Mouse (Mus musculus) liver, embryonic 11.5 days (tissue): ENCODE data around the gene Syde2. TPM values are rescaled to one million over a fixed set of nuclear protein-coding genes. Genes with fewer than 3 reads are reported as not detected.
A peak's percentile ranks its signal among the peaks of the same experiment; 100 is the strongest.

Source experiments
- ATAC-seq: fragments of 200-750 bp; cut with Nextera tagmentation; replicated peaks from 2 replicates; pipeline ENCODE4 v1.8.0; 2017; ENCODE audit warnings: moderate number of reproducible peaks, mild to moderate bottlenecking, moderate TSS enrichment, moderate library complexity; ENCODE audit not compliant: low FRiP score
- DNase-seq: peaks from one replicate; pipeline ENCODE4 v3.0.0-alpha.2; 2017; ENCODE audit warnings: low spot score
- H3K27ac ChIP-seq: fragments of 300-500 bp; sonication (generic); 2 replicates; pipeline ENCODE4 v1.5.1; 2014; ENCODE audit warnings: mild to moderate bottlenecking, low read depth, low read length, control low read depth
- H3K27me3 ChIP-seq: fragments of 300-500 bp; sonication (generic); replicated peaks from 2 replicates; pipeline ENCODE4 v1.6.1; 2014; ENCODE audit warnings: low read length, mixed read lengths; ENCODE audit not compliant: control insufficient read depth, insufficient read depth
- H3K36me3 ChIP-seq: fragments of 300-500 bp; sonication (generic); 2 replicates; pipeline ENCODE4 v1.6.1; 2014; ENCODE audit warnings: mild to moderate bottlenecking, low read length, moderate library complexity, mixed read lengths; ENCODE audit not compliant: control insufficient read depth, insufficient read depth
- H3K4me1 ChIP-seq: fragments of 300-500 bp; sonication (generic); replicated peaks from 2 replicates; pipeline ENCODE4 v1.6.1; 2014; ENCODE audit warnings: low read length, mixed read lengths; ENCODE audit not compliant: control insufficient read depth, insufficient read depth
- H3K4me2 ChIP-seq: fragments of 300-500 bp; sonication (generic); 2 replicates; pipeline ENCODE4 v1.6.1; 2014; ENCODE audit warnings: mild to moderate bottlenecking, control low read depth, moderate library complexity
- H3K4me3 ChIP-seq: fragments of 300-500 bp; sonication (generic); 2 replicates; pipeline ENCODE4 v1.5.1; 2014; ENCODE audit warnings: low read depth, low read length, control low read depth
- H3K9ac ChIP-seq: fragments of 300-500 bp; sonication (generic); 2 replicates; pipeline ENCODE4 v1.6.1; 2014; ENCODE audit warnings: low read depth, low read length, control low read depth
- H3K9me3 ChIP-seq: fragments of 300-500 bp; sonication (generic); 2 replicates; pipeline ENCODE4 v1.6.1; 2016; ENCODE audit warnings: low read length, inconsistent platforms, mixed read lengths; ENCODE audit not compliant: control insufficient read depth
- WGBS: fragments of 180-500 bp; shearing (Covaris S2); extraction: QIAGEN DNeasy Blood & Tissue Kit; methylation state at CpG from one replicate; pipeline ENCODE4 v1.1.7; 2014; 5-methylcytosine and 5-hydroxymethylcytosine counted together
- polyA plus RNA-seq: library from polyadenylated mRNA; unstranded; fragments of >200 nt; fragmentation: Nextera tagmentation; extraction: Ambion mirVana; gene quantifications from 2 replicates; pipeline ENCODE4 v1.2.1, GENCODE M21; 2014

The Syde2 gene
- 1.7 and 2.1 TPM in 2 replicates for polyA plus RNA-seq

DNA sequence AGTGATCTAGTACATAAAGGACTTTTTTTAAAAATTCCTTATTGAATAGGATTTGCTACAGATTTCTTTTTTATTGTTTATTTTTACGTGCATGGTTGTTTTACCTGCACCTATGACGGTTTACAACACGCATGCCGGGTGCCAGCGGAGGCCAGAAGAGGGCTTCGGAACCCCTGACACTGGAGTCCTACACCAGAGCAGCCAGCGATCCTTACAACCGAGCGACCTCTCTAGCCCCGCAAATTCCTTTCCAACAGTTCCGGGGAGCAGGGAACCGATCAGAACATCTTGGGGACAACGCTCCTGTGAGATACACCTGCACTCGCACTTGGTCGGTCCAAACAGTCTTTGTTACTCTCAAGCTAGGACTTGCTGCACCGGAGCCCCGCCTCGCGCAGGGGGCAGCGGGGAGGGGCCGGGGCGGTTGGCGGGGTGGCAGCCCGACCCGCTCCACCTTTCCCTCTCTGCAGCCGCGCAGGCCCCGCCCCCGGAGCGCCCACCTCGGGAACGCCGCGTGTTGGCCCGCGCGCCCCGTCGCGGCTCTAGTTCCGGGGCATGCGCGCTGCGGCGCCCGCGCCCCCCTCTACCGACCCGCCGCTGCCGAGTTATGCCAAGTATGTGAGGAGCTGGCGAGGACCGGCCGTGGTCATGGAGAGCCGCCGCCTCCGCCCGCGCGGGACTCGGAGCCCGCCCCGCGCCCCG is at the start of gene Syde2:
Gene Syde2 (plus strand): TSS at position 603 of the 702 bp plus-strand sequence.
- no peaks in the 10 kb centered on the region; the same call in 1 of the 2 replicates for H3K36me3 ChIP-seq
- no peaks in the 10 kb centered on the region for H3K9me3 ChIP-seq
- H3K27me3 ChIP-seq, result peaks cover 20% of the 10 kb centered on the region

GRCm38 (mm10) chr3:145938405-145939349 is 49.0 kb upstream of the Syde2 start:
- H3K4me3 ChIP-seq, result peak overlapping the region; percentile 87
- no peaks in the 10 kb centered on the region for H3K27me3 ChIP-seq
- peak overlapping the region; percentile 75 for H3K9ac ChIP-seq
- DNase-seq, result no peak
- H3K4me2 ChIP-seq, result peak overlapping the region; percentile 86
- H3K36me3 ChIP-seq, result peaks cover 6% of the 10 kb centered on the region; the same call in 1 of the 2 replicates
- WGBS, result 17% methylated on average over 48 of the region's 50 CpGs
- H3K9me3 ChIP-seq, result no peaks in the 10 kb centered on the region
- ATAC-seq, result no peak
- peaks cover 18% of the 10 kb centered on the region for H3K4me1 ChIP-seq
- H3K27ac ChIP-seq, result no peak overlapping the region

More for the DNA sequence above, at the start of gene Syde2:
- DNase-seq, result peak; percentile 85
- H3K4me1 ChIP-seq, result peaks cover 3% of the 10 kb centered on the region; the same call in 1 of the 2 replicates
- peak within 1 kb of the TSS; percentile 80 for H3K9ac ChIP-seq
- WGBS, result 2% methylated on average over 65 of the region's 65 CpGs
- peak within 1 kb of the TSS; percentile 74 for H3K4me3 ChIP-seq
- ATAC-seq, result peak; percentile 73
- H3K4me2 ChIP-seq, result peak within 1 kb of the TSS; percentile 93
- H3K27ac ChIP-seq, result peak within 1 kb of the TSS; percentile 91

DNA sequence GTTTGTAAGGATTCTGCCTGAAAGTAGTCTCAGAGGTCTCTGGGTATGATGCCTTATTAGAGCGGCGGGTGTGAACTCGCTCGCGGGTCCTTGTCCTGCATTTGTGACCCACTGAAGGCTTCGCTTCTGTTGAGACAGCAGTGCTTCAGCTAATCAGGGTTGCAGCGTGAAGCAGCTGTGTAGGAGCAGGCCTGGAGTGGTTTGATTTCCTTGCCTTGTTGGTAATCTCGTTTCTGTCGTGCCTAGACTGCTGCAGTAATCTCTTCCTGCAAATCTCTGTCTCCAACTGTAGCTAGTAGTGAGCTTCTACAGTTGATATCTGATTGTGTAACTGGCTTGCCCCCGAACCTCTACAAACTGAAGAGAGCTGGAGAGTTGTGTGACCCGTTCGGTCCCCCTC is 48.3 kb upstream of the Syde2 start:
- peaks cover 20% of the 10 kb centered on the region for H3K4me1 ChIP-seq
- ATAC-seq (peak; percentile 72), DNase-seq (no peak)
- peaks cover 11% of the 10 kb centered on the region; the same call in 1 of the 2 replicates for H3K36me3 ChIP-seq
- no peaks in the 10 kb centered on the region for H3K9me3 ChIP-seq
- H3K27ac ChIP-seq, result no peak overlapping the region
- 53% methylated on average over 12 of the region's 12 CpGs for WGBS
- H3K4me2 ChIP-seq, result peak overlapping the region; percentile 86
- peak overlapping the region; percentile 87 for H3K4me3 ChIP-seq
- H3K27me3 ChIP-seq, result no peaks in the 10 kb centered on the region
- H3K9ac ChIP-seq, result no peak overlapping the region

GRCm38 (mm10) chr3:145939971-145940370 is 47.7 kb upstream of the Syde2 start:
- no peak for DNase-seq
- no peak for ATAC-seq
- Histone ChIP-seq H3K36me3 (peaks cover 12% of the 10 kb centered on the region; the same call in 1 of the 2 replicates), H3K4me1 (peaks cover 21% of the 10 kb centered on the region), H3K4me3 (no peak overlapping the region), H3K4me2 (peak overlapping the region; percentile 86), H3K27ac (no peak overlapping the region), H3K9me3 (no peaks in the 10 kb centered on the region), H3K27me3 (no peaks in the 10 kb centered on the region), H3K9ac (no peak overlapping the region)
- 87% methylated on average over 4 of the region's 4 CpGs for WGBS

DNA sequence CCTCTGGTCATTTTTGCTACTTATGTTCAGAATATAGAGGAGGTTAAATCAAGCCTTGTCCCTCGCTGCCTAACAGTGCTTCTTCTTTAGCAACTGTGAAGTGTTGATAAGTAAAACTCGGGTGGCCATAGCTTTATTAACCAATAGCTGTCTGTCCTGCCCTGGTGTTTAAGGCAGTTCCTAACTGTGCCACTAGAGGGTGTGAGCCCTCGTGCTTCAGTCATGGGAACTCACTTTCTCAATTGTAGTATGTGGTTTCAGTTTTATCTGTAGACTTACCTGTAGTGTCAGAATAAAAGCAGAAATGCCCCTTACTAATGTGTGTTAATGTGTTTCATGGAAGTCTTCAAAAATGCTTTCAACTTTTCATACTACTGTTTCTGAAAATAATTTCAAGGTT is 45.7 kb upstream of the Syde2 start:
- Histone ChIP-seq H3K9ac (no peak overlapping the region), H3K4me3 (no peak overlapping the region), H3K9me3 (no peaks in the 10 kb centered on the region), H3K27ac (no peak overlapping the region), H3K4me2 (no peak overlapping the region), H3K36me3 (peaks cover 12% of the 10 kb centered on the region; the same call in 1 of the 2 replicates), H3K27me3 (no peaks in the 10 kb centered on the region), H3K4me1 (peaks cover 21% of the 10 kb centered on the region)
- 4% methylated on average over 3 of the region's 3 CpGs for WGBS
- DNase-seq (no peak), ATAC-seq (0 out of 2 replicates have a peak, but pooled peaks have one; percentile 9)

DNA sequence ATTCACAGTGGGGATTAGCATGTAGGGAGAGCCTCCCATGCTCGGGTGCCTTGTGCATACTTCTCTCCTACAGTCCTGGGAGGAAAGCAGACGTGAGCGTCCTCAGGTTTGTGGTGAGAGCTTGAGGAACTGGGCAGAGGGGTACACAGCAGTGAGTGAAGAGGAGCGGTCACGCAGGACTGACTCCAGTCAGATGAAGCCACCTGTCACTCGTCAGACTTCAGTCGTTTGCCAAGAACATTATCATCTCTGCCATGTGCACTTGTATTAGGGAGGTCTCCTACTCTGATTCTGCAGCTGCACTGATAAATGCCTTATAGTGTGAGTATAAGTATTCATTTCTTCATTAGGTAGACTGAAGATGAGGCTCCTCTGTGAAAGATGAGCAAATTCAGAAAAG is 43.3 kb upstream of the Syde2 start:
- H3K4me2 ChIP-seq, result no peak overlapping the region
- H3K27me3 ChIP-seq, result no peaks in the 10 kb centered on the region
- no peak overlapping the region for H3K27ac ChIP-seq
- H3K9me3 ChIP-seq, result no peaks in the 10 kb centered on the region
- H3K9ac ChIP-seq, result no peak overlapping the region
- WGBS, result 61% methylated on average over 7 of the region's 7 CpGs
- peaks cover 12% of the 10 kb centered on the region; the same call in 1 of the 2 replicates for H3K36me3 ChIP-seq
- H3K4me1 ChIP-seq, result peaks cover 13% of the 10 kb centered on the region
- ATAC-seq, result 0 out of 2 replicates have a peak, but pooled peaks have one; percentile 27
- H3K4me3 ChIP-seq, result no peak overlapping the region
- no peak for DNase-seq

DNA sequence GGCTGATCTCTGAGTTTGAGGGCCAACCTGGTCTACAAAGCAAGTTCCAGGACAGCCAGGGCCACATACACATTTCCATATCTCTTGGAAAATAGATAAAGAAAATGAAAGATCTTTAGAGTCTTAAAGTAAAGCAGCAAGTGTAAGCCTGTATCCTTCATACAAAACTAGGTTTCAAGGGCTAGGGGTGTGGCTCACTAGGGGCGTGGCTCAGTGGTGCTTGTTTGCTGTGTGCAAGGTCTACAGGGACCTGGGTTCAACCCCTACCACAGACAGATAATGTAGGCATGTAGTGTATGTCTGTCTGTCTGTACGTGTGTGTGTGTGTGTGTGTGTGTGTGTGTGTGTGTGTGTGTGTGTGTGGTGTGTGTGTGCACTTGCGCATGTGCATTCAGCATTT is 41.8 kb upstream of the Syde2 start:
- Histone ChIP-seq H3K9ac (no peak overlapping the region), H3K4me2 (no peak overlapping the region), H3K27ac (no peak overlapping the region), H3K27me3 (no peaks in the 10 kb centered on the region), H3K4me1 (peaks cover 10% of the 10 kb centered on the region; the same call in 1 of the 2 replicates), H3K4me3 (no peak overlapping the region), H3K9me3 (no peaks in the 10 kb centered on the region), H3K36me3 (peaks cover 11% of the 10 kb centered on the region; the same call in 1 of the 2 replicates)
- WGBS, result 71% methylated on average over 3 of the region's 3 CpGs
- no peak for DNase-seq
- ATAC-seq, result no peak

DNA sequence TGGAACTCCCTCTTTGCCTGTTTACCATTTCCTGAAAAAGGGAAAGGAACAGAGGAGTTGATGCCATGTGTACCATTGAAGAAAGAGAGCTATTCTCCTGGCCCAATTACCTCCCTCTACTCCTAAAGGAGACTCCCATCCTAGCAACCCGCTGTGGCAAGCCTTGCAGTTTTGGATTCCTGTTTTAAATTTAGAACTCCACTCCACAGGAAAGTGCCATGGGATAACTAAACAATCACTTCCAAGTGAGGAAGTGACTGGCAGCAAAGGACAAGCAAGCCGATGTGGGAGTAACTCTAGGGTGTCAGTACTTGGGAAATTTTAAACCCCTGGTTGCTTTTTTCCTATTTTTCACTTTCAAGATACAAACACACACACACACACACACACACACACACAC is 41.0 kb upstream of the Syde2 start:
- no peak overlapping the region for H3K9ac ChIP-seq
- DNase-seq (no peak), ATAC-seq (no peak)
- WGBS, result 63% methylated on average over 2 of the region's 2 CpGs
- no peak overlapping the region for H3K4me2 ChIP-seq
- H3K36me3 ChIP-seq, result peaks cover 6% of the 10 kb centered on the region; the same call in 1 of the 2 replicates
- H3K4me1 ChIP-seq, result peaks cover 14% of the 10 kb centered on the region
- no peaks in the 10 kb centered on the region for H3K9me3 ChIP-seq
- no peak overlapping the region for H3K4me3 ChIP-seq
- H3K27me3 ChIP-seq, result no peaks in the 10 kb centered on the region
- no peak overlapping the region for H3K27ac ChIP-seq
